Mouse (Mus musculus) gastrocnemius, adult 2 months (tissue): ENCODE measurements around the gene Mfsd14a. TPM values are rescaled to one million over a fixed set of nuclear protein-coding genes. Genes with fewer than 3 reads are reported as not detected.
A peak's percentile ranks its signal among the peaks of the same experiment; 100 is the strongest.

Experiments used
- DNase-seq: peaks from one replicate; pipeline ENCODE4 v3.0.0; 2022
- H3K27ac ChIP-seq: fragments of 200-600 bp; 2 replicates; pipeline ENCODE4 v1.8.1; 2022; ENCODE audit warnings: mild to moderate bottlenecking
- H3K4me3 ChIP-seq: fragments of 200-600 bp; 2 replicates; pipeline ENCODE4 v1.8.1; 2022; ENCODE audit warnings: mild to moderate bottlenecking, moderate library complexity
- CTCF ChIP-seq: fragments of 200-600 bp; IDR thresholded peaks from 2 replicates; pipeline ENCODE4 v1.8.1; 2022; ENCODE audit warnings: antibody characterized with exemption, mild to moderate bottlenecking, moderate library complexity
- intact Hi-C: fragments of 180-260 bp; cut with DNase I; formaldehyde crosslinking; loops from one replicate; pipeline ENCODE4 v1.15.1; 2025
- total RNA-seq, 2 experiments: library from RNA; stranded (reverse); gene quantifications; 2 replicates each; pipeline ENCODE4 v1.2.3; 2021

Mfsd14a gene
- total RNA-seq, 2 experiments from 2014 or later = 11.7 to 12.8 TPM

- intact Hi-C loops = no loop called here
- Histone ChIP-seq H3K4me3 (no peak overlapping the region; the same call in 1 of the 2 replicates), H3K27ac (peak overlapping the region; percentile 24; the same call in 1 of the 2 replicates)
- no peak for TF ChIP-seq CTCF
- DNase-seq = no peak
Measured at GRCm38 (mm10) chr3:116641811-116642371, 20.6 kb downstream of the Mfsd14a start.

GRCm38 (mm10) chr3:116640024-116640423, 22.5 kb downstream of the Mfsd14a start:
- DNase-seq = no peak
- TF ChIP-seq CTCF = no peak
- H3K27ac ChIP-seq = no peak overlapping the region
- no peak overlapping the region for H3K4me3 ChIP-seq
- intact Hi-C loops = no loop called here

GRCm38 (mm10) chr3:116638572-116638971, 23.9 kb downstream of the Mfsd14a start:
- H3K4me3 ChIP-seq = peak overlapping the region; percentile 22; the same call in 1 of the 2 replicates
- DNase-seq = no peak
- TF ChIP-seq CTCF = no peak
- intact Hi-C loops = no loop called here
- H3K27ac ChIP-seq = peak overlapping the region; percentile 78

- no peak for DNase-seq
- TF ChIP-seq CTCF = no peak
- Histone ChIP-seq H3K27ac (peak overlapping the region; percentile 78), H3K4me3 (no peak overlapping the region)
- intact Hi-C loops = no loop called here
Measured at GRCm38 (mm10) chr3:116637693-116638476, 24.6 kb downstream of the Mfsd14a start.

- DNase-seq = no peak
- TF ChIP-seq CTCF = no peak
- intact Hi-C loops = no loop called here
- H3K4me3 ChIP-seq = no peak overlapping the region
- H3K27ac ChIP-seq = peak overlapping the region; percentile 62
Measured at GRCm38 (mm10) chr3:116635799-116636198, 26.7 kb downstream of the Mfsd14a start.

- Histone ChIP-seq H3K4me3 (no peak overlapping the region), H3K27ac (no peak overlapping the region)
- intact Hi-C loops = no loop called here
- DNase-seq = no peak
- TF ChIP-seq CTCF = no peak
Measured at GRCm38 (mm10) chr3:116634853-116635252, 27.6 kb downstream of the Mfsd14a start.

GRCm38 (mm10) chr3:116634091-116634490, 28.4 kb downstream of the Mfsd14a start:
- no peak for TF ChIP-seq CTCF
- DNase-seq = no peak
- Histone ChIP-seq H3K4me3 (no peak overlapping the region), H3K27ac (no peak overlapping the region)
- intact Hi-C loops = no loop called here

GRCm38 (mm10) chr3:116632971-116633370, 29.5 kb downstream of the Mfsd14a start:
- no peak for DNase-seq

GRCm38 (mm10) chr3:116631459-116631858, 31.0 kb downstream of the Mfsd14a start:
- H3K4me3 ChIP-seq = no peak overlapping the region
- TF ChIP-seq CTCF = no peak
- no peak for DNase-seq
- intact Hi-C loops = no loop called here
- no peak overlapping the region for H3K27ac ChIP-seq

More at GRCm38 (mm10) chr3:116632971-116633370, 29.5 kb downstream of the Mfsd14a start:
- Histone ChIP-seq H3K27ac (no peak overlapping the region), H3K4me3 (no peak overlapping the region)
- intact Hi-C loops = no loop called here
- TF ChIP-seq CTCF = no peak

- intact Hi-C loops = no loop called here
- no peak for TF ChIP-seq CTCF
- DNase-seq = no peak
- Histone ChIP-seq H3K27ac (no peak overlapping the region), H3K4me3 (no peak overlapping the region)
Measured at GRCm38 (mm10) chr3:116622641-116623040, 39.8 kb downstream of the Mfsd14a start.

GRCm38 (mm10) chr3:116620636-116621370, 41.7 kb downstream of the Mfsd14a start:
- intact Hi-C loops = no loop called here
- TF ChIP-seq CTCF = no peak
- no peak overlapping the region for H3K27ac ChIP-seq
- H3K4me3 ChIP-seq = no peak overlapping the region
- DNase-seq = no peak

- DNase-seq = no peak
- TF ChIP-seq CTCF = no peak
- no peak overlapping the region for H3K27ac ChIP-seq
- intact Hi-C loops = no loop called here
- H3K4me3 ChIP-seq = no peak overlapping the region
Measured at GRCm38 (mm10) chr3:116618855-116619254, 43.6 kb downstream of the Mfsd14a start.

GRCm38 (mm10) chr3:116615318-116616068, 47.0 kb downstream of the Mfsd14a start:
- TF ChIP-seq CTCF = no peak

More at GRCm38 (mm10) chr3:116615318-116616068, 47.0 kb downstream of the Mfsd14a start:
- no peak overlapping the region for H3K4me3 ChIP-seq
- H3K27ac ChIP-seq = no peak overlapping the region; the same call in 1 of the 2 replicates
- no peak for DNase-seq
- intact Hi-C loops = no loop called here
